Mouse (Mus musculus): ENCODE measurements around the gene Cfhr1. TPM values are rescaled to one million over a fixed set of nuclear protein-coding genes. Genes with fewer than 3 reads are reported as not detected.

The Cfhr1 gene
- 1.1 and 1.3 TPM in 2 replicates for polyA plus RNA-seq (2015; fragmentation: Nextera tagmentation; extraction: Ambion mirVana)

DNA sequence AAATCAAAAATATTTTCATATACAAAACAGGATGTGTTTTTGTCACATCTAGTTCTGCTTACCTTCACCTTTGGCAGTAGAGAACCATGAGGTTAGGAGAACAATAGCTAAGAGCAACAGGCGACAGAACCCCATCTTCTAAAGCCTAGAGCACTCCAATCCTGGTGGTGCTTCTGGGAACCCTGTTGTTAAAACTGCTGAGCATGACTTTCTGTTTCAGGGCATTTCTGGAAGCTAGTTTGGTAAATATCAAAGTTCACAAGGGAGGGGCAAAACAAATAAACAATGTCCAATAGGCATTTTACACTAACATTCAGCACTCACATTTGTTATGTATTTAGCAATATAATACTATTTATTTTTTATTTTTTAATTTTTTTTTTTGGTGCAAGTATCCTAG lies at the start of gene Cfhr1:
Gene Cfhr1, minus strand, starts transcription at position 249 of the 400 bp plus-strand sequence.
- H3K4me2 ChIP-seq, result no peak within 1 kb of the TSS
- ATAC-seq (ENCODE audit: low read depth) (no peak), DNase-seq (no peak)
- H3K36me3 ChIP-seq, result no peaks in the 10 kb centered on the region
- WGBS (ENCODE audit: insufficient replicate concordance), result 34% methylated on average over 1 of the region's 1 CpGs
- no peaks in the 10 kb centered on the region for H3K4me1 ChIP-seq (replicated peaks)
- H3K27me3 ChIP-seq, result no peaks in the 10 kb centered on the region
- H3K9me3 ChIP-seq (replicated peaks), result no peaks in the 10 kb centered on the region
- H3K27ac ChIP-seq, result no peak within 1 kb of the TSS
- H3K9ac ChIP-seq, result no peak within 1 kb of the TSS
- H3K4me3 ChIP-seq (replicated peaks), result no peak within 1 kb of the TSS

- no peak overlapping the region for H3K27ac ChIP-seq
- DNase-seq (no peak), ATAC-seq (ENCODE audit: low read depth) (no peak)
- no peak overlapping the region for H3K4me3 ChIP-seq (replicated peaks)
- no peaks in the 10 kb centered on the region for H3K9me3 ChIP-seq (replicated peaks)
- H3K4me2 ChIP-seq, result no peak overlapping the region
- H3K36me3 ChIP-seq, result no peaks in the 10 kb centered on the region
- 38% methylated on average over 1 of the region's 1 CpGs for WGBS (ENCODE audit: insufficient replicate concordance)
- no peak overlapping the region for H3K9ac ChIP-seq
- H3K4me1 ChIP-seq (replicated peaks), result no peaks in the 10 kb centered on the region
- no peaks in the 10 kb centered on the region for H3K27me3 ChIP-seq
Measured at GRCm38 (mm10) chr1:139551311-139551710, 8.8 kb downstream of the Cfhr1 start.

GRCm38 (mm10) chr1:139548536-139548935 lies 11.5 kb downstream of the Cfhr1 start:
- no peaks in the 10 kb centered on the region for H3K27me3 ChIP-seq
- ATAC-seq (ENCODE audit: low read depth), result no peak
- no peaks in the 10 kb centered on the region for H3K36me3 ChIP-seq
- 51% methylated on average over 1 of the region's 1 CpGs for WGBS (ENCODE audit: insufficient replicate concordance)
- H3K27ac ChIP-seq, result no peak overlapping the region
- H3K4me1 ChIP-seq (replicated peaks), result no peaks in the 10 kb centered on the region
- no peak for DNase-seq
- H3K9ac ChIP-seq, result no peak overlapping the region
- no peaks in the 10 kb centered on the region for H3K9me3 ChIP-seq (replicated peaks)
- no peak overlapping the region for H3K4me2 ChIP-seq
- no peak overlapping the region for H3K4me3 ChIP-seq (replicated peaks)

DNA sequence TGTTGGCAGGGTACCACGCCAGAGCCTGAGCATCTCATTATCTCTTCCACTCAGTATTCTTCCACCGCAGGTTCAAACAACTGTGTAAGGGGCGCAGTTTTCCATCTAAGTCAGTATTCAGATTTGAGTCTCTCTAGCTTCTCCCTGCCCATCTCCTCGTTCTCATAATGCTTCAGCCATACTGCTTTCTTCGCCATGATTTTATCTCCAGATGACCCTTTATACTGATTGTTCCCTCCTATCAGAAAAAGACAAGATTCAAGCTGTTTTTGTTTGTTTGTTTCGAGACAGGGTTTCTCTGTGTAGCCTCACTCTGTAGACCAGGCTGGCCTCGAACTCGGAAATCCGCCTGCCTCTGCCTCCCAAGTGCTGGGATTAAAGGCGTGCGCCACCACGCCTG lies 45.5 kb downstream of the Cfhr1 start:
- Histone ChIP-seq H3K36me3 (no peaks in the 10 kb centered on the region), H3K27ac (no peak overlapping the region), H3K4me1 (replicated peaks) (no peaks in the 10 kb centered on the region), H3K4me3 (replicated peaks) (no peak overlapping the region), H3K27me3 (no peaks in the 10 kb centered on the region), H3K9ac (no peak overlapping the region), H3K9me3 (replicated peaks) (no peaks in the 10 kb centered on the region), H3K4me2 (no peak overlapping the region)
- DNase-seq (no peak), ATAC-seq (ENCODE audit: low read depth) (no peak)
- 77% methylated on average over 12 of the region's 12 CpGs for WGBS (ENCODE audit: insufficient replicate concordance)

DNA sequence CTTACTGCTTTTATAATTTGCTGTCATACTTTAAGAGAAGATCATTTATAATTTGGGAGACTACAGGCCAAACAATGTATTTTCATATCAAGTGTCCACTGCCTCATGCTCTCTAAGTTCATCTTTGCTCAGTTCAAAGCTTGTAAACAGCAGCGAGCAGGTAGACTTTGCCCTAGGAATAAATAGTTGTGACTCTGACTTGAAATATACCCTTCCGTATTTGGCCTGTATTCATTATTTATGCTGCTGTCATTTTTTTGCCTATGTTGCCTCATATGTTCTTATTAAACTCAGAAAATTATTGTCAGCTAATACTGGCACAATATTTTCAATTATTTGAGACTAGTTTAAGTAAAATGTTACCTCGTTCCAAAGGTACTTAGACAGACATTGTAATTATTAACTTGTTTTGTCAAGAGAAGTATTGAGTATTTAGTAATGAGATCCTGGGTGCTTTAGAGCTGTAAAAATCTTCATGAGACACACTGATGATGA lies 58.8 kb downstream of the Cfhr1 start, which contains the start of gene F13b:
Gene F13b, plus strand, starts transcription at position 445 of the 495 bp plus-strand sequence.
- H3K27me3 ChIP-seq, result no peaks in the 10 kb centered on the region
- H3K9me3 ChIP-seq (replicated peaks), result no peaks in the 10 kb centered on the region
- no peak within 1 kb of the TSS for H3K9ac ChIP-seq
- WGBS (ENCODE audit: insufficient replicate concordance), result 63% methylated on average over 3 of the region's 3 CpGs
- ATAC-seq (ENCODE audit: low read depth), result no peak; the same call in 1 of the 2 replicates
- no peak within 1 kb of the TSS for H3K4me3 ChIP-seq (replicated peaks)
- no peaks in the 10 kb centered on the region for H3K36me3 ChIP-seq
- no peak for DNase-seq
- H3K4me1 ChIP-seq (replicated peaks), result no peaks in the 10 kb centered on the region
- H3K4me2 ChIP-seq, result no peak within 1 kb of the TSS
- H3K27ac ChIP-seq, result no peak within 1 kb of the TSS

- H3K36me3 ChIP-seq, result peaks cover 8% of the 10 kb centered on the region
- H3K9me3 ChIP-seq (replicated peaks), result no peaks in the 10 kb centered on the region
- no peak for DNase-seq
- H3K27ac ChIP-seq, result no peak overlapping the region
- no peak for ATAC-seq (ENCODE audit: low read depth)
- no peaks in the 10 kb centered on the region for H3K27me3 ChIP-seq
- H3K4me2 ChIP-seq, result no peak overlapping the region
- H3K9ac ChIP-seq, result no peak overlapping the region
- no peak overlapping the region for H3K4me3 ChIP-seq (replicated peaks)
- no peaks in the 10 kb centered on the region for H3K4me1 ChIP-seq (replicated peaks)
Measured at GRCm38 (mm10) chr1:139499751-139500150, 60.3 kb downstream of the Cfhr1 start.

Other genes starting within 250 kb of the Cfhr1 start
- not detected in 2 replicates for gene Crb1, start 183.2 kb downstream of the Cfhr1 start, polyA plus RNA-seq (2015; fragmentation: Nextera tagmentation; extraction: Ambion mirVana)
- gene Zbtb41, start 138.0 kb downstream of the Cfhr1 start, polyA plus RNA-seq (2015; fragmentation: Nextera tagmentation; extraction: Ambion mirVana), result 2.9 and 3.9 TPM in 2 replicates
- 8.9 and 11.5 TPM in 2 replicates for gene Aspm, start 105.5 kb downstream of the Cfhr1 start, polyA plus RNA-seq (2015; fragmentation: Nextera tagmentation; extraction: Ambion mirVana)
- 7.9 and 9.9 TPM in 2 replicates for gene F13b, start 58.6 kb downstream of the Cfhr1 start, polyA plus RNA-seq (2015; fragmentation: Nextera tagmentation; extraction: Ambion mirVana)
- 0.03 and 0.06 TPM in 2 replicates for gene Gm4788, start 221.0 kb upstream of the Cfhr1 start, polyA plus RNA-seq (2015; fragmentation: Nextera tagmentation; extraction: Ambion mirVana)